Mouse (Mus musculus) MEL (cell line): ENCODE measurements at regions not wholly inside any gene's neighbourhood (a gene's known extent, or its start where the extent isn't known, plus 50 kb on each side); places are given as distances from the start of the nearest gene placed in this dataset.

Experiments
- DNase-seq: peaks from one replicate; pipeline ENCODE4 v3.0.0; 2011; ENCODE audit warnings: low read depth, low spot score
- H3K27ac ChIP-seq: 2 replicates; pipeline ENCODE4 v1.5.1; 2012; ENCODE audit warnings: low read depth, mild to moderate bottlenecking, control low read depth, low read length, moderate library complexity; ENCODE audit not compliant: control insufficient read depth
- H3K27me3 ChIP-seq, 2 experiments: fragments of 150-350 bp in 1 of 2; sonication (generic) in 1 of 2; 2 replicates each; pipeline ENCODE4 v1.6.1; 2012; ENCODE audit warnings: low read length in 2 of 2, mild to moderate bottlenecking in 2 of 2, improper control_type of control experiment in 1 of 2, moderate library complexity in 1 of 2; ENCODE audit not compliant: insufficient read depth in 2 of 2, control insufficient read depth in 1 of 2
- H3K36me3 ChIP-seq, 2 experiments: 2 replicates each; pipeline ENCODE4 v1.6.1; 2012 to 2014; ENCODE audit warnings: low read length in 2 of 2, improper control_type of control experiment in 1 of 2, inconsistent platforms in 1 of 2, mild to moderate bottlenecking in 1 of 2; ENCODE audit not compliant: insufficient read depth in 2 of 2, control insufficient read depth in 1 of 2
- H3K4me1 ChIP-seq, 2 experiments: fragments of 150-350 bp in 1 of 2; sonication (generic) in 1 of 2; 2 replicates each; pipeline ENCODE4 v1.6.1; 2012; ENCODE audit warnings: low read length in 2 of 2, improper control_type of control experiment in 1 of 2, mild to moderate bottlenecking in 1 of 2; ENCODE audit not compliant: insufficient read depth in 2 of 2, control insufficient read depth in 1 of 2
- H3K4me3 ChIP-seq, 2 experiments: fragments of 150-350 bp in 1 of 2; sonication (generic) in 1 of 2; 2 replicates each; pipeline ENCODE4 v1.5.1; 2012; ENCODE audit warnings: low read depth in 2 of 2, low read length in 2 of 2, mild to moderate bottlenecking in 2 of 2, moderate library complexity in 2 of 2, control low read depth in 1 of 2, improper control_type of control experiment in 1 of 2; ENCODE audit not compliant: control insufficient read depth in 1 of 2, insufficient read depth in 1 of 2
- H3K79me2 ChIP-seq: 2 replicates; pipeline ENCODE4 v1.6.1; 2012; ENCODE audit warnings: mild to moderate bottlenecking, low read length, moderate library complexity; ENCODE audit not compliant: control insufficient read depth, poor library complexity, insufficient read depth
- H3K9ac ChIP-seq: 2 replicates; pipeline ENCODE4 v1.6.1; 2012; ENCODE audit warnings: low read depth, mild to moderate bottlenecking, control low read depth, low read length, moderate library complexity; ENCODE audit not compliant: control insufficient read depth, poor library complexity, severe bottlenecking
- H3K9me3 ChIP-seq: fragments of 150-350 bp; sonication (generic); replicated peaks from 2 replicates; pipeline ENCODE4 v1.6.1; 2012; ENCODE audit warnings: mild to moderate bottlenecking, low read length, improper control_type of control experiment, moderate library complexity; ENCODE audit not compliant: insufficient read depth
- BHLHE40 ChIP-seq: IDR thresholded peaks from 2 replicates; pipeline ENCODE4 v1.6.1; 2012; ENCODE audit warnings: low read depth, mild to moderate bottlenecking, inconsistent platforms, low read length, improper control_type of control experiment, borderline replicate concordance
- E2F4 ChIP-seq: IDR thresholded peaks from 2 replicates; pipeline ENCODE4 v1.6.1; 2011; ENCODE audit warnings: low read depth, low read length, improper control_type of control experiment, borderline replicate concordance
- ELF1 ChIP-seq: IDR thresholded peaks from 2 replicates; pipeline ENCODE4 v1.6.1; 2014; ENCODE audit warnings: low read depth, mild to moderate bottlenecking, inconsistent platforms, low read length, improper control_type of control experiment, moderate library complexity
- EP300 ChIP-seq, 2 experiments: IDR thresholded peaks; 2 replicates each; pipeline ENCODE4 v1.6.1; 2011; ENCODE audit warnings: improper control_type of control experiment in 2 of 2, low read length in 2 of 2, low read depth in 1 of 2, mild to moderate bottlenecking in 1 of 2
- ETS1 ChIP-seq: IDR thresholded peaks from 2 replicates; pipeline ENCODE4 v1.6.1; 2012; ENCODE audit warnings: low read depth, mild to moderate bottlenecking, inconsistent platforms, low read length, improper control_type of control experiment, moderate library complexity
- GATA1 ChIP-seq: IDR thresholded peaks from 2 replicates; pipeline ENCODE4 v1.6.1; 2011; ENCODE audit warnings: low read depth, low read length, improper control_type of control experiment
- HCFC1 ChIP-seq: IDR thresholded peaks from 2 replicates; pipeline ENCODE4 v1.6.1; 2012; ENCODE audit warnings: low read depth, mild to moderate bottlenecking, inconsistent platforms, low read length, improper control_type of control experiment, moderate library complexity
- KAT2A ChIP-seq: conservative IDR thresholded peaks from 2 replicates; pipeline ENCODE4 v1.6.1; 2012; ENCODE audit warnings: low read depth, low read length, improper control_type of control experiment, inconsistent platforms
- MAX ChIP-seq: IDR thresholded peaks from 2 replicates; pipeline ENCODE4 v1.6.1; 2011; ENCODE audit warnings: low read length, improper control_type of control experiment
- MAZ ChIP-seq: IDR thresholded peaks from 2 replicates; pipeline ENCODE4 v1.6.1; 2012; ENCODE audit warnings: low read depth, mild to moderate bottlenecking, inconsistent platforms, low read length, improper control_type of control experiment
- MYB ChIP-seq: IDR thresholded peaks from 2 replicates; pipeline ENCODE4 v1.6.1; 2011; ENCODE audit warnings: mild to moderate bottlenecking, low read depth, low read length, improper control_type of control experiment
- MYC ChIP-seq: IDR thresholded peaks from 2 replicates; pipeline ENCODE4 v1.6.1; 2011; ENCODE audit warnings: low read depth, mild to moderate bottlenecking, low read length, improper control_type of control experiment, moderate library complexity
- NELFE ChIP-seq: IDR thresholded peaks from 2 replicates; pipeline ENCODE4 v1.6.1; 2011; ENCODE audit warnings: low read depth, low read length, improper control_type of control experiment
- NRF1 ChIP-seq: IDR thresholded peaks from 2 replicates; pipeline ENCODE4 v1.6.1; 2014; ENCODE audit warnings: low read depth, mild to moderate bottlenecking, inconsistent platforms, low read length, improper control_type of control experiment, moderate library complexity; ENCODE audit not compliant: poor library complexity, insufficient read depth, severe bottlenecking
- POLR2A ChIP-seq, 2 experiments: IDR thresholded peaks; 2 replicates each; pipeline ENCODE4 v1.6.1; 2011 to 2012; ENCODE audit warnings: low read length in 2 of 2, mild to moderate bottlenecking in 2 of 2, control low read depth in 1 of 2, improper control_type of control experiment in 1 of 2, low read depth in 1 of 2, moderate library complexity in 1 of 2; ENCODE audit not compliant: control insufficient read depth in 1 of 2, insufficient read depth in 1 of 2, poor library complexity in 1 of 2
- POLR2AphosphoS5 ChIP-seq: IDR thresholded peaks from 2 replicates; pipeline ENCODE4 v1.6.1; 2012; ENCODE audit warnings: low read depth, borderline replicate concordance, mild to moderate bottlenecking, inconsistent platforms, low read length, moderate library complexity, mixed read lengths
- RAD21 ChIP-seq: IDR thresholded peaks from 2 replicates; pipeline ENCODE4 v1.6.1; 2011; ENCODE audit warnings: mild to moderate bottlenecking, low read depth, low read length, improper control_type of control experiment
- SIN3A ChIP-seq: IDR thresholded peaks from 2 replicates; pipeline ENCODE4 v1.6.1; 2012; ENCODE audit warnings: low read length, improper control_type of control experiment, inconsistent platforms
- TBP ChIP-seq: IDR thresholded peaks from 2 replicates; pipeline ENCODE4 v1.8.0; 2011; ENCODE audit warnings: low read depth, low read length, improper control_type of control experiment
- TCF12 ChIP-seq: IDR thresholded peaks from 2 replicates; pipeline ENCODE4 v1.6.1; 2014; ENCODE audit warnings: low read depth, mild to moderate bottlenecking, inconsistent platforms, low read length, improper control_type of control experiment, moderate library complexity
- UBTF ChIP-seq: IDR thresholded peaks from 2 replicates; pipeline ENCODE4 v1.6.1; 2012; ENCODE audit warnings: low read depth, mild to moderate bottlenecking, inconsistent platforms, low read length, improper control_type of control experiment, moderate library complexity, borderline replicate concordance; ENCODE audit not compliant: insufficient read depth
- USF1 ChIP-seq: IDR thresholded peaks from 2 replicates; pipeline ENCODE4 v1.6.1; 2014; ENCODE audit warnings: low read depth, mild to moderate bottlenecking, inconsistent platforms, low read length, improper control_type of control experiment, moderate library complexity
- USF2 ChIP-seq, 2 experiments: IDR thresholded peaks; 2 replicates each; pipeline ENCODE4 v1.6.1; 2011 to 2012; ENCODE audit warnings: improper control_type of control experiment in 2 of 2, low read length in 2 of 2, borderline replicate concordance in 1 of 2, inconsistent platforms in 1 of 2, low read depth in 1 of 2, mild to moderate bottlenecking in 1 of 2; ENCODE audit not compliant: insufficient read depth in 1 of 2
- ZNF384 ChIP-seq: IDR thresholded peaks from 2 replicates; pipeline ENCODE4 v1.6.1; 2012; ENCODE audit warnings: low read depth, mild to moderate bottlenecking, inconsistent platforms, low read length, improper control_type of control experiment

GRCm38 (mm10) chr13:44057542-44057941 lies 273.0 kb downstream of the Cd83 start (continued):
- TF ChIP-seq EP300 (IDR thresholded peaks at IDR 0.05; ENCODE audit: low read depth in 1 of 2, low read length in 2 of 2) = peak; percentile 40 to 53
- TF ChIP-seq GATA1 = peak; percentile 52

DNA sequence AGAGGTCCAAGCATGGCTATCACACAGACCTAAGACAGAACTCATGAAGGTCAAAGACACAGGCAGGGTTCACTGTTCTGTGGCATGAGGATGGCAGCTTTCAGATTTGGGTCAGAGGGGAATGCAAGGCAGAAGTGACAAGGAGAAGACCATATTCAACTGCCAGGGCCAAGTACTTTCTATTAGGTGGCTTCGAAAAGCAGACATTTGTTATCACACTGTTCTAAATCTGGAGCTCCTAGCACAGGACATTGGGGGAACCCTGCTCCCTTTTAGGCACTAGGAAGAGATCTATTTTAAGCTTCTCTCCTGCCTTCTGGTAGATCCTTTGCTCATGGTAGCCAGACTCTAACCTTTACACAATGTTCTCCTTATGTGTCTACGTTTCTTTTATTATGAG lies 273.7 kb downstream of the Cd83 start:
- Histone ChIP-seq H3K9ac (no peak overlapping the region), H3K36me3 (peaks cover 0 to 12% of the 10 kb centered on the region in 2 experiments; a peak in 2 of 4 replicates), H3K27ac (no peak overlapping the region), H3K79me2 (no peaks in the 10 kb centered on the region), H3K27me3 (no peaks in the 10 kb centered on the region), H3K9me3 (no peaks in the 10 kb centered on the region)
- DNase-seq = no peak
- TF ChIP-seq GATA1 (no peak), MAZ (no peak), ETS1 (no peak), RAD21 (no peak), USF2 (IDR thresholded peaks at IDR 0.05; ENCODE audit: borderline replicate concordance in 1 of 2, insufficient read depth in 1 of 2, low read depth in 1 of 2, low read length in 2 of 2) (no peak), MYC (no peak), MYB (no peak), POLR2A (IDR thresholded peaks at IDR 0.05; ENCODE audit: control insufficient read depth in 1 of 2, insufficient read depth in 1 of 2, low read depth in 1 of 2, low read length in 2 of 2, poor library complexity in 1 of 2) (no peak), UBTF (no peak), TCF12 (no peak), E2F4 (no peak), ELF1 (no peak), POLR2AphosphoS5 (no peak), BHLHE40 (no peak), KAT2A (no peak)
- TF ChIP-seq, all 39 proteins: peak for 0
- H3K4me1 ChIP-seq = peaks cover 16 to 20% of the 10 kb centered on the region in 2 experiments
- no peak overlapping the region for H3K4me3 ChIP-seq

DNA sequence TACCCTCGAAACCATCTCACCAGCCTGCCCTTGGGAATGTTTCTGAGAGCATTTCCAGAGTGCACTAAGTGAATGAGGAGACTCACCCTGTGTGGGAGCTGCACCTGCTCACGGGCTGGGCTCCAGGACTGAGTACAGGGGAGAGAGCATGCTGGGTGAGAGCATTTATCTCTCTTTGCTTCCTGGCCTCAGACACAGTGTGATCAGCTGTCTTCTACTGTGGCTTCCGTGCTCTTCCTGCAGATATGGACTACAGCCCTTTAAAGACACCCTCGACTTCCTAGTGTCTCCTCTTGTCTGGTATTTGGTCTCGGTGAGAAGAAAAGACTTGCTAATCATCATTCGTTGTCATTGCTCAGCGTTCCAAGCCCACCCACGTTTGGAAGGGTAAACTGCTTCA lies 274.9 kb downstream of the Cd83 start:
- Histone ChIP-seq H3K4me1 (peaks cover 22 to 23% of the 10 kb centered on the region in 2 experiments), H3K27me3 (no peaks in the 10 kb centered on the region), H3K27ac (peak overlapping the region; percentile 65), H3K9ac (peak overlapping the region; percentile 38), H3K9me3 (no peaks in the 10 kb centered on the region), H3K79me2 (no peaks in the 10 kb centered on the region), H3K36me3 (peaks cover 0 to 13% of the 10 kb centered on the region in 2 experiments; a peak in 2 of 4 replicates), H3K4me3 (peak overlapping the region; percentile 27 to 34; a peak in 3 of 4 replicates)
- TF ChIP-seq SIN3A (peak; percentile 77), HCFC1 (0 out of 2 replicates have a peak, but pooled peaks have one; percentile 15), USF1 (peak; percentile 23; the same call in 1 of the 2 replicates), NRF1 (0 out of 2 replicates have a peak, but pooled peaks have one; percentile 18), TCF12 (peak; percentile 81), ZNF384 (no peak), NELFE (no peak), GATA1 (peak; percentile 82), BHLHE40 (0 out of 2 replicates have a peak, but pooled peaks have one; percentile 60), POLR2AphosphoS5 (no peak), TBP (0 out of 2 replicates have a peak, but pooled peaks have one; percentile 32), EP300 (IDR thresholded peaks at IDR 0.05; ENCODE audit: low read depth in 1 of 2, low read length in 2 of 2) (peak; percentile 65 to 73), MYC (peak; percentile 66; the same call in 1 of the 2 replicates), ELF1 (peak; percentile 65; the same call in 1 of the 2 replicates), MAX (no peak; the same call in 1 of the 2 replicates), ETS1 (peak; percentile 99)
- peak; percentile 69 for DNase-seq
